Mouse (Mus musculus) kidney, adult 9 months (tissue): ENCODE data around the gene Rab5c.

Source experiments
- DNase-seq: peaks from one replicate; pipeline ENCODE4 v3.0.0; 2022

Gene Rab5c

DNA sequence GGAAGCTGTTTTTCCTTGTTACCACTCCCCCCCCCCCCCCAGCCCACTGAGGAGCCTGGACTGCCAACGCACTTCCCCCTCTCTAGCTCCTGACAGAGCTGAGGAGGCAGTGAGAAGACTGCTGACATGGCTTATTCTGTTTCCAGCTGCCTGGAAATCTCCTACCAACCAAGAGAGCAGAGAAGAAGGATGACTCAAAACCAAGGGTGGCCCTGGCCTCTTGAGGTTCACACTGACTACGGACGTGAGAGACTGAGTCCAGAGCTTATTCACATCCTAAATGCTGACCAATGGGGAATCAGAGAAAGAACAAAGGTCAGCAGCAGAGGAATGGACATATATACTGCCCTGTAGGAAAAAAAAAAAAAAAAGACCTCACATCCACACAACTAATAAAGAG lies 18.7 kb downstream of the Rab5c start:
- no peak for DNase-seq

GRCm38 (mm10) chr11:100718866-100719265 lies 19.1 kb downstream of the Rab5c start:
- peak; percentile 69 for DNase-seq

DNA sequence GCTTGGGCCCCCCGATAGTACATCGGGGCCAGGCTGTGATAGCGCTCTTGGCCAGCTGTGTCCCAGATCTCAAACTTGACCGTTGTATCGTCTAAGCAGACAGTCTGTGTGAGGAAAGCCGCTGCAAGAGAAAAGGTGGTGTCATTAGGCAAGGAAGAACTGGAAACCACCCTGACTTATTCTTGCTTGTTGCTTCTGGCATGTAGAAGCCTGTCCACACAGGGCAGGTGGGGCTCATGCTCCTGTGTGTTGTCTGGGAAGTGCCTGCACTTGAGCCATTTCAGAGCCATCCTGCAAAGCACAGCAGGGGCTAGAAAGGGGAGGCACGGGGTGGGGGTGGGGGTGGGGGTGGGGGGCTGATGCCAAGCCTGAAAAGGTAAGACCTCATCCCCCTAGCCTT lies 19.6 kb downstream of the Rab5c start:
- DNase-seq, result no peak

DNA sequence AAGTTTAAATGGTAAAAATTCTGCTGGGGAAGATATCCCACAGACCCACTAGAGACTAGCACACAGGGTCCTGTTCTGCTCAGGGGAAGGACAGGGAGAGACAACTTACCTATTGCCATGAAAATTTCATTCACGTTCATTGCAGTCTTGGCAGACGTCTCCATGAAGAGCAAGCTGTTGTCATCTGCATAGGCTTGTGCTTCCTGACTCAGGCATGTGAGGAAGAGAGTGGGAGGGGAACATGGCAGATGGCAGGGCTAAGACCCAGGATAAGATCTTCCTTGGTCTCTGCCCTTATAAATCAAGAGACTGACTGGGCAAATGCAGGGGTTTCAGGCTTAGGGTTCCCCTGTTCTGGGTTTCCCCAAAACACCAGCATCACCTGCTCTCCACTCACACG lies 21.4 kb downstream of the Rab5c start:
- no peak for DNase-seq

DNA sequence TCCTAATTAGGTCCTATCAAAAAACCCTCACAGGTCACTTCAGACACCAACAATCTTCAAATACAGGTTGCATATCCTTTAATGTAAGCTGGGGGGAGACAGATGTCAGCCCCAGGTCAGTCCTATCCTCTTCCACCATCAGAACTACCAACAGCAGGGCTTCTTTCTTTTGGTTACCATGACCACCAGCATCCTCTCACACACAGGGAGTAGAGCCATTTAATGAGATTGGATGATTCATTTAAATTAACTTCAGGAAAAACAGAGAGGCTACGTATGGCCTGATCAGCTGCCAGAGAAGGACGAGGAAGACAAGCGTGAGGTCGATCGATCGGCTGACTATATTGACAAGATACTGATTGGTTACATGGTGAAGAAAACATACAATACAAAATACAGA lies 23.1 kb downstream of the Rab5c start:
- no peak for DNase-seq

- peak; percentile 91 for DNase-seq
These were observed 23.5 kb downstream of the Rab5c start for GRCm38 (mm10) chr11:100714534-100714915.

DNA sequence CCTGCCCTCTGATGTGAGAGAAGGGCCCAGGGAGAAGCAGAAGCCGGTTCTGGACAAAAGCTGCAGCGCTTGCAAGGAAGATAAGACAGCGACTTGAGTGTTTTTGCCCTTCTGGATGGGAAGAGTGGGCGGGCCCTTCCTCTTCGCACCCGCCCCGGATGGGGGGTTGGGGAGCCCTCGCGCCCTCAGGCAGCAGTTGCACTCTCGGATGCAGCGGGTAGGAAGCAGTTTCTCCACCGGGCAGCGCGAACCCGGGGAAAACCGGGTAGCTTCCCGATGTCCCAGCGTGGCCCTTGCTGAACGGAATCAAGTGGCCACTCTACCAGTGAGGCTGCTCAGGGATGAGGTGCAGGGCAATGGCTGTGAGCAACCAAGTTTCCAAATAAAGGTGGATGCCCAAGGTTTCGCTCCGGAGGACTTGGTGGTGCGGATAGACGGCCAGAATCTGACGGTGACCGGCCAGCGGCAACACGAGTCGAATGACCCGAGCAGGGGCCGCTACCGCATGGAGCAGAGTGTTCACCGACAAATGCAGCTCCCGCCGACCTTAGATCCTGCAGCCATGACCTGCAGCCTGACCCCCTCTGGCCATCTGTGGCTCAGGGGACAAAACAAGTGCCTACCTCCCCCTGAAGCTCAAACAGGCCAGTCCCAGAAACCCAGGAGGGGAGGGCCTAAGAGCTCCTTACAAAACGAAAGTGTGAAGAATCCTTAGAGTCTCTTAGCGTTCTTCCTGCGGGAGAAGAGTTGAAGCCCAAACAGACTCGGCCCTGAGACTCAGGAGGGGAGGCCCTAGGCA lies 24.1 kb downstream of the Rab5c start, which contains the start of gene Hspb9:
Gene Hspb9 (plus strand): TSS at position 116 of the 799 bp plus-strand sequence.
- DNase-seq, result peak; percentile 74

DNA sequence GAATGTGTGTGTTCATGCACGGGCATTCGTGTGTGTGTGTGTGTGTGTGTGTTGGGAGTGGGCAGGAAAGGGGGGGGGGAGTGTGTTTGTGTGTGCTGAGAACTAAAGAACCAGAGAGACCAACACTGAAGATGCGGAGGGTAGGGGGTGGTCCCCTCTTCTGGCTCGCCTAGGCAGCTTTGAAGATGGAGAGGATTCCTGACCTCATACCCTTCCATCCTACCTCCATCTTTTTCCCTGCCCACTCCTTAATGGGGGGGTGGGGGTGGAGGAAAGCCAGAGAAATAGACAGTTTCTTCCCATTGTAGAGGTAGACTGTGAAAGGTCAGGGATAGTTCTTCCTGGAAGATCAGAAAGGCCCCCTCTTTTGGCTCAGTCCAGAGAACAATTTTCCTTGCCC lies 24.8 kb downstream of the Rab5c start:
- DNase-seq, result peak; percentile 20

GRCm38 (mm10) chr11:100711783-100712615 lies 26.0 kb downstream of the Rab5c start, which contains the start of gene Kat2a:
Kat2a (minus strand) TSS chr11:100712465.
- DNase-seq, result peak; percentile 85

- peak; percentile 7 for DNase-seq
These were observed 27.0 kb downstream of the Rab5c start for GRCm38 (mm10) chr11:100710977-100711376.

GRCm38 (mm10) chr11:100710528-100710927 lies 27.5 kb downstream of the Rab5c start:
- peak; percentile 11 for DNase-seq

DNA sequence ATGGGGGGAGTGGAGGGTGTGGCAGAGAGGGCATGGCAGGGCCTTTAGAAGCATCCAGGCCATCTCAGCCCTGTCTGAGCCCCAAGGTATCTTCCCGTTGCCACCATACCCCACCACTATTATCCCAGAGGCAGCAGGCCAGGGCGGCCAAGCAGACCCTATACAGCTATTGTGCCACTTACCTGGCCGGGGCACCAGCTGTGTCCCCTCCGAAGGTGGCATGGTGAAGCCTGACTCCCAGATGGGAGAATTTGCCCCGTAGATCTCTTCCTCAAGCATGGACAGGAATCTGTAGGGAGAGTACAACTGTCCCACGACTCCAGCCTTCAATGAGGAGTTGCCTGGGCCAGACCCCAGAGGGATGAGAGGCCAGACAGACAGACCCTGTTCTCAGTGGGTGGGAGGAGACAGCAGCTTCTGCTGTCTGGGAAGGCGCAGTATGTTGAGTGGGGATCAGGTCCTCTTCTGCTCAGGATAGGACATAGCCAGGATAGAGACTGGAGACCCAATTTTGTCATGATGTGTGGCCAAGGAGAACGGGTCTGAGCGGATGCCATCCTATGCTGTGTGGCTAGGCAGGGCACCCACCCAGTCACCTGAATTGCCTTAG lies 28.7 kb downstream of the Rab5c start:
- DNase-seq, result no peak

DNA sequence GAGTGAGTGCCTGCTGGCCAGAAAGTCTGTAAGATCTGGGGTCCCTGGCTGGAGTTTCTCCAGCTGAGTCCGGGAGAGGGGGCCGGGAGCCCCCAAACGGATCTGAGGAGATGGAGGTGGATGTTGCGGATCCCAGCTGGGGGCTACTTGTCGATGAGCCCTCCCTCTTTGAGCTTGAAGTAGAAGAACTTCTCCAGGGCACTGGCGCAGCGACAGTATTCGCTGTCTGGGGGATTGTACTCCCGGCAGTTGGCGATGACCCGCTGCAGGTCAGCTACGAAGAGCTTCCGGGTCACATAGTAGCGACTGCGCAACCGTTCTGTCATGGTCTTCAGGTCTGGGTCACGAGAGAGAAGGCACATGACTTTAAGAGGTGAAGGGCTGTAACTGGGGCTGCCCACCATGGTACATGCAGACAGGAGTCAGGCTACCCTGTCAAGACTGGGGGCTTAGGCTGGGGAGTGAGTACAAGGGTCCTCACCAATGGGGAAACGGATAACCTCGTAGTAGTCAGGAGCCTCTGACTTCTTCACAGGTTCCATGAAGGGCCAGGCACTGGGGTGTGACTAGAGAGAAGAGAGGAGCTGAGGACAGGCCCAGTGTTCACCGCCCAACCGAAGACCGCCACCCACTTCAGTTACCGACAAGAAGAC lies 32.8 kb downstream of the Rab5c start:
- DNase-seq, result no peak

GRCm38 (mm10) chr11:100703851-100704531 lies 34.0 kb downstream of the Rab5c start, which contains the start of gene Dhx58:
Dhx58 (minus strand) TSS chr11:100704271.
- DNase-seq, result peak; percentile 32

- peak; percentile 71 for DNase-seq
These were observed 34.6 kb downstream of the Rab5c start for GRCm38 (mm10) chr11:100703366-100703765.

DNA sequence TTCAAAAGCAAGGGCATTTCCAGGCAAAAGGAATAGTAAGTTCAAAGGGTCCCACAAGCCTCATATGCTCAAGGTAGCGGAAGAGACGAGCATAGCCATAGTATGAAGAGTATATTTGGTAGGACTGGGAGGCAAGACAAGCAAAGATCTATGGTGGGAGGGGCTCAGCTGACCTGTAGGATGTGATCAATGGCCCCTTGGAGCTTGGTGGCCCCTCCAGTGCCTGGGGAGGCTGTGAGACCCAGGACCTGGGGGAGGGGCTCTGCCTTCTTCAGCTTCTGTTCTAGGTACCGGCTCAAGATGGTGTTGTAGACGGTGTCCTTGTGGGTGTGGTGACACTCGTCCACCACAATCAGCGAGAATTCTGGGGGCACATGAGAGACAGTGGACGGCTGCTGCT lies 35.1 kb downstream of the Rab5c start:
- peak; percentile 13 for DNase-seq

DNA sequence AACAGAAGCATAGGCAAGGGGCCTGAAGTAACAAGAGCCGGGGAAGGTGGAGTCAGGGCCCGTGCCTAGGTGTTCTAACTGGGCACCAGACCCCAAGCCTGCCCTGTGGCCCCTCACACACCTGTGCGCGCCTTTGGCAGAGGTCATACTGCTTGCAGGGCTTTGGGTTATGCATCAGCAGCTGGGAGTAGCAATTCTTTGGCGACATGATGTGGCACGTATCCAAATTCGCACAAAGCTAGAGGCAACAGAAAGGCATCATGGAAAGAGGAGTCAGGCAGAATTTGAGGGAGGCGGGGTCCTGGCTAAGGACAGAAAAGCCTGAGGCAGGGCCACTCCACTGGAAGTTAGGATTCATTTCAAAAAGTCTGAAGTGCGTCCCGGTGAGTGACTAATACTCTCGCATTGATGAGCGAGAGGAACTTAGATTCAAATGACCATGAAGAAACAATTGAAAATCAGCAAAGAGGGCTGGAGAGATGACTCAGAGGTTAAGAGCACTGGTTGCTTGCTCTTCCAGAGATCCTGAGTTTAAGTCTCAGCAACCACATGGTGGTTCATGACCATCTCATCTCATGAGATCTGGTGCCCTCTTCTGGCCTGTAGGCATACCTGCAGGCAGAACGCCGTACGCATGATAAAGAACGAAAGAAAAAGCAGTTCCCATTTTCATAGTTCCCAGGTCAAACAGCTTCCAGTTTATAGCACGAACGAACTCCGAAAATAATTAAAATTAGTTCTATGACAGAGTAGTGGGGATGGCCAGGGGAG lies 35.7 kb downstream of the Rab5c start:
- peak; percentile 77 for DNase-seq

- DNase-seq, result peak; percentile 45
These were observed 36.7 kb downstream of the Rab5c start for GRCm38 (mm10) chr11:100701301-100701700.

- DNase-seq, result no peak
These were observed 37.3 kb downstream of the Rab5c start for GRCm38 (mm10) chr11:100700710-100701109.

- DNase-seq, result no peak
These were observed 40.1 kb downstream of the Rab5c start for GRCm38 (mm10) chr11:100697921-100698320.

DNA sequence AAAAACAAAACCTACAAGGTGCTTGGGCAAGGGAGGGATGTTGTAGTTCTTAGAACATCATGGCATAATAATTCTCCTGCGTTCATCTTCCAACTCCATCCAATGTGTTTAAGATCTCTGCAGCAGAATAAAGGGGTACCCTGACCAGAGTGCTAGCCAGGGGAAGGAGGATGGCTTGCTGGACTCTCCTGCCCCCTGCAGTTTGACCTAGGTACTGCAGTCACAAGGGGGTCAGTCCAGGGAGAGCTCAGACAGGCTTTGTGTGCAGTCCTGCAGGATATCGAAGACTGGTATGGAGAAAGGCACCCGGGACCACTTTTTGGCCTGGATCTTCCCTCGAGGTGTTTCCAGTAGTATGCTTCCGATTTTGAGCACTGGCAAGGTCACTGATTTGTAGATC lies 43.1 kb downstream of the Rab5c start:
- DNase-seq, result peak; percentile 79
